Mouse (Mus musculus): ENCODE measurements around the gene Fbxl17. TPM values are rescaled to one million over a fixed set of nuclear protein-coding genes. Genes with fewer than 3 reads are reported as not detected.

Fbxl17 gene
- polyA plus RNA-seq, 1 experiment, result 9.3 TPM

DNA sequence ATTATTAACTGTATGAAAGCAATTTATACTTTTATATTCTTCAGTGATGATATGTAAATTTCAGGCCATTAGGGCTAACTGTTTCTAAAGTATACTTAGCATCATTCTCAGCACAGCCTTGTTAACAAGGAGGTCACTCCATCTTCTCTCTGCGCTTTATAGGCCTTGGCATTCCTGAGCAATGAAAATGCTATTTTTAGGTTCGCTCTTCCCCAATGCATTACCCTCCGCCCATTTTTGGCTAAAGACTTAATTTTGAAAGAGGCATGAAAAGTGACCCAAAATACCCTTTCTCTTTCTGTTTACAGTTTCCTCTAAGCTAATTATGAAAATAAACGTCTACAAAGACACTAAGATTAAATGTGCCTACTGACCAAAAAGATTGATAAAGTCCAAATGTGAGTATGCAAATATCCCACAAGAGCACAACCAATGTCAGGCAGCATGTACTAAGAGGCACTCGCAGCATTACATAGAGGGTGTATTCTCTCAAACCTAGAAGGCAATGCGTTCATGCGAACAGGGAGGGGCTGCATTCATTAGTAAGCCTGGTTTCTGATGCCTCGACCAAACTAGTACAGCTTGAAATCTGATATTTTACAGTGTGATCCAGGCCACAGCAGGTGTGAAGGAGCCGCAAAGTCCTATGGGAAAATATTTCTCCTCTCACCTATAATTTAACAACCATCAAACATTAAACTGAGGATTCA lies 259.6 kb downstream of the Fbxl17 start:
- no peak overlapping the region for H3ac ChIP-seq (ENCODE audit: control insufficient read depth, insufficient read length)

DNA sequence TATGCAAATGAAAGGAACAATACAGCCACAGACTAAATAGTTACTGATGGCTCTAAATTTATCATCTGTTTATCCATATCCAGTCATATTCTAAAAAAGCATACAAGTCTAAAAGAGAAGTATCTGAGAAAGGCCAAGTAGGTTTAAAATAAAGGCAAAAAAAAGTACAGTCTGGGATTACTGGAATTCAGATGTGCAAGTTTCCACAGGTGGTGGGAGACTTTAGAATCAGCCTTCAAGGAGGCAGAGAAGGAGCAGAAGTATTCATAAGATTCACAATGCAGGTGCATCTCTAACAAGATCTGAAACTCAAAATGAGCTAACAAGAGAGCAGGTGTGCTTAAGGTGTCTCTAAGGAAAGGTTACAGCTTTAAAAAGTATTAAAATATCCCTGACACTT lies 263.0 kb downstream of the Fbxl17 start:
- Histone ChIP-seq H3K4me3 (no peak overlapping the region), H3ac (ENCODE audit: control insufficient read depth, insufficient read length) (no peak overlapping the region), H3K4me2 (ENCODE audit: low read depth) (no peak overlapping the region), H3K79me2 (ENCODE audit: control insufficient read depth, insufficient read depth) (no peaks in the 10 kb centered on the region), H3K36me3 (ENCODE audit: control insufficient read depth, insufficient read depth) (no peaks in the 10 kb centered on the region), H3K27me3 (ENCODE audit: control insufficient read depth, insufficient read depth, insufficient read length) (no peaks in the 10 kb centered on the region)
- no peak for TF ChIP-seq MYOD1 (IDR thresholded peaks at IDR 0.05; ENCODE audit: control insufficient read depth in 1 of 3, insufficient read length in 2 of 3, low read depth in 2 of 3)
- TF ChIP-seq TCF12 (IDR thresholded peaks at IDR 0.05; ENCODE audit: insufficient read depth, poor library complexity, severe bottlenecking), result no peak
- no peak for TF ChIP-seq MAX (IDR thresholded peaks at IDR 0.05; ENCODE audit: low read depth)
- no peak for TF ChIP-seq SRF (IDR thresholded peaks at IDR 0.05; ENCODE audit: control insufficient read depth, insufficient read length, low read depth)
- TF ChIP-seq MYOG (IDR thresholded peaks at IDR 0.05; ENCODE audit: control insufficient read depth in 1 of 3, insufficient read depth in 1 of 3, insufficient read length in 2 of 3, low read depth in 2 of 3), result no peak
- no peak for TF ChIP-seq POLR2A (IDR thresholded peaks at IDR 0.05; ENCODE audit: insufficient read length, low read depth)
- TF ChIP-seq CEBPB (IDR thresholded peaks at IDR 0.05; ENCODE audit: insufficient read depth, poor library complexity, severe bottlenecking), result no peak
- TF ChIP-seq E2F4 (IDR thresholded peaks at IDR 0.05; ENCODE audit: insufficient read depth), result no peak
- TF ChIP-seq REST (IDR thresholded peaks at IDR 0.05; ENCODE audit: insufficient read depth, insufficient read length), result no peak
- no peak for TF ChIP-seq USF1 (IDR thresholded peaks at IDR 0.05; ENCODE audit: low read depth)
- no peak for TF ChIP-seq POLR2AphosphoS2 (IDR thresholded peaks at IDR 0.05; ENCODE audit: insufficient read length, low read depth)
- no peak for TF ChIP-seq TCF3 (IDR thresholded peaks at IDR 0.05; ENCODE audit: insufficient read length, low read depth)

More for the DNA sequence above, 259.6 kb downstream of the Fbxl17 start:
- H3K4me2 ChIP-seq (ENCODE audit: low read depth), result peak overlapping the region; percentile 27
- no peak for TF ChIP-seq USF1 (IDR thresholded peaks at IDR 0.05; ENCODE audit: low read depth)
- TF ChIP-seq SRF (IDR thresholded peaks at IDR 0.05; ENCODE audit: control insufficient read depth, insufficient read length, low read depth), result no peak
- no peaks in the 10 kb centered on the region for H3K36me3 ChIP-seq (ENCODE audit: control insufficient read depth, insufficient read depth)
- H3K4me3 ChIP-seq, result no peak overlapping the region
- H3K27me3 ChIP-seq (ENCODE audit: control insufficient read depth, insufficient read depth, insufficient read length), result no peaks in the 10 kb centered on the region
- H3K79me2 ChIP-seq (ENCODE audit: control insufficient read depth, insufficient read depth), result no peaks in the 10 kb centered on the region

DNA sequence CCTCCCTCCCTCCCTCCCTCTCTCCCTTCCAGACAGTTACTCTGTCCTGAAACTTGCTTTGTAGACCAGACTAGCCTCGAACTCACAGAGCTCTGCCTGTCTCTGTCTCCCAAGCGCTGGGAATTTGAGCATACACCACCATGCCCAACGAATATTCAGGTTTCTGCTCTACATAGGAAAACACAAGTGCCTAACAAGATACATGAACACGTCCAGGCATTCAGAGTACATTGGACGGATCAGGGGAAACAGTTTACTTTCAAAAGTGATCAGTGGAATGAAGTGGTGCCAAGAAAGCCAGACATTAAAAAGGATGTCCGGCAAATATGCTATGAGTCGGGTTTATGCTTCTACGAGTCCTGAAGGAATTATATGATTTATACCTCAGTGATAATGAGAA lies 263.6 kb downstream of the Fbxl17 start:
- TF ChIP-seq SRF (IDR thresholded peaks at IDR 0.05; ENCODE audit: control insufficient read depth, insufficient read length, low read depth) (no peak), MYOD1 (IDR thresholded peaks at IDR 0.05; ENCODE audit: control insufficient read depth in 1 of 3, insufficient read length in 2 of 3, low read depth in 2 of 3) (no peak), MYOG (IDR thresholded peaks at IDR 0.05; ENCODE audit: control insufficient read depth in 1 of 3, insufficient read depth in 1 of 3, insufficient read length in 2 of 3, low read depth in 2 of 3) (no peak), TCF12 (IDR thresholded peaks at IDR 0.05; ENCODE audit: insufficient read depth, poor library complexity, severe bottlenecking) (no peak), POLR2A (IDR thresholded peaks at IDR 0.05; ENCODE audit: insufficient read length, low read depth) (no peak), REST (IDR thresholded peaks at IDR 0.05; ENCODE audit: insufficient read depth, insufficient read length) (no peak), MAX (IDR thresholded peaks at IDR 0.05; ENCODE audit: low read depth) (no peak), USF1 (IDR thresholded peaks at IDR 0.05; ENCODE audit: low read depth) (no peak), E2F4 (IDR thresholded peaks at IDR 0.05; ENCODE audit: insufficient read depth) (no peak), POLR2AphosphoS2 (IDR thresholded peaks at IDR 0.05; ENCODE audit: insufficient read length, low read depth) (no peak), TCF3 (IDR thresholded peaks at IDR 0.05; ENCODE audit: insufficient read length, low read depth) (no peak), CEBPB (IDR thresholded peaks at IDR 0.05; ENCODE audit: insufficient read depth, poor library complexity, severe bottlenecking) (no peak)
- H3ac ChIP-seq (ENCODE audit: control insufficient read depth, insufficient read length), result no peak overlapping the region
- no peaks in the 10 kb centered on the region for H3K36me3 ChIP-seq (ENCODE audit: control insufficient read depth, insufficient read depth)
- no peaks in the 10 kb centered on the region for H3K79me2 ChIP-seq (ENCODE audit: control insufficient read depth, insufficient read depth)
- H3K4me3 ChIP-seq, result no peak overlapping the region
- no peak overlapping the region for H3K4me2 ChIP-seq (ENCODE audit: low read depth)
- H3K27me3 ChIP-seq (ENCODE audit: control insufficient read depth, insufficient read depth, insufficient read length), result no peaks in the 10 kb centered on the region

DNA sequence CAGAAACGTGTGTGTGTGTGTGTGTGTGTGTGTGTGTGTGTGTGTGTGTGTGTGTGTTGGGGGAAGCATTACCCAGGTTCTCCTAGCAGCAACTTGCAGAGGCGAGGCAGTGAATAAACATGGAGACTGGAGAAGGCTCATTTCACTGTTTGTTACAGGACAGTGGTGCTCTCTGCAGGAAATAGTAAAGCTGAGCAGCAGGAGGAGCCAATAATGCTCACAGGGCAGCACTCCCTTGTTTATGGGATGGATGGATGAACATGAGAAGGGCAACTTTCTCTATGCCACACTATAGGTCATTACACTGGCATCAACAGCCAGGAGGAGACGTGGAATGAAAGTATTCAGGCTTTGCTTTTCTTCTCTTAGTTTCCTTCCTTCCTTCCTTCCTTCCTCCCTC lies 264.0 kb downstream of the Fbxl17 start:
- no peak overlapping the region for H3K4me3 ChIP-seq
- H3K4me2 ChIP-seq (ENCODE audit: low read depth), result no peak overlapping the region
- H3K79me2 ChIP-seq (ENCODE audit: control insufficient read depth, insufficient read depth), result no peaks in the 10 kb centered on the region
- no peak overlapping the region for H3ac ChIP-seq (ENCODE audit: control insufficient read depth, insufficient read length)
- TF ChIP-seq CEBPB (IDR thresholded peaks at IDR 0.05; ENCODE audit: insufficient read depth, poor library complexity, severe bottlenecking), result no peak
- TF ChIP-seq E2F4 (IDR thresholded peaks at IDR 0.05; ENCODE audit: insufficient read depth), result no peak
- TF ChIP-seq MYOD1 (IDR thresholded peaks at IDR 0.05; ENCODE audit: control insufficient read depth in 1 of 3, insufficient read length in 2 of 3, low read depth in 2 of 3), result no peak
- no peak for TF ChIP-seq MYOG (IDR thresholded peaks at IDR 0.05; ENCODE audit: control insufficient read depth in 1 of 3, insufficient read depth in 1 of 3, insufficient read length in 2 of 3, low read depth in 2 of 3)
- no peak for TF ChIP-seq POLR2AphosphoS2 (IDR thresholded peaks at IDR 0.05; ENCODE audit: insufficient read length, low read depth)
- TF ChIP-seq MAX (IDR thresholded peaks at IDR 0.05; ENCODE audit: low read depth), result no peak
- no peak for TF ChIP-seq SRF (IDR thresholded peaks at IDR 0.05; ENCODE audit: control insufficient read depth, insufficient read length, low read depth)
- TF ChIP-seq TCF12 (IDR thresholded peaks at IDR 0.05; ENCODE audit: insufficient read depth, poor library complexity, severe bottlenecking), result no peak
- no peak for TF ChIP-seq REST (IDR thresholded peaks at IDR 0.05; ENCODE audit: insufficient read depth, insufficient read length)
- TF ChIP-seq POLR2A (IDR thresholded peaks at IDR 0.05; ENCODE audit: insufficient read length, low read depth), result no peak
- H3K27me3 ChIP-seq (ENCODE audit: control insufficient read depth, insufficient read depth, insufficient read length), result no peaks in the 10 kb centered on the region
- H3K36me3 ChIP-seq (ENCODE audit: control insufficient read depth, insufficient read depth), result no peaks in the 10 kb centered on the region

DNA sequence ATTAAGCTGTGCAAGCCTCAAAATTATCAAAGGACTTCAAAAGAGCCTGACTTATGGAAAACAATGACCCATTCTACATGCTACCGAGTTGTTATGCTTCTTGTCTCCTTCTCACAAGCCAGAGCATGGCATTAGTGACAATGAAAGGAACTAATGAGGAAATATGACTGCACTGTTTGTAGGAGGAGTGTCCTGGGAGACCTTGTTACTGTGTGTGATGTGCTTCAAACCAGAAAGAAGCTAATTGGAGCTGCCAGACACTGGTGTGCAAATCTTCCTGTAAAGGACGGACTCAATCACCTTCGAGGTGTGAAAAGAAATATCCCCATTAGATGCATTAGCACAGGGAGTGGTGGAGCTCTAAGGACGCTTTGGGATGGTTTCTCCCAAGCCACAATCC lies 270.7 kb downstream of the Fbxl17 start:
- Histone ChIP-seq H3K4me2 (ENCODE audit: low read depth) (no peak overlapping the region), H3K36me3 (ENCODE audit: control insufficient read depth, insufficient read depth) (no peaks in the 10 kb centered on the region), H3K27me3 (ENCODE audit: control insufficient read depth, insufficient read depth, insufficient read length) (no peaks in the 10 kb centered on the region), H3K4me3 (no peak overlapping the region), H3K79me2 (ENCODE audit: control insufficient read depth, insufficient read depth) (no peaks in the 10 kb centered on the region), H3ac (ENCODE audit: control insufficient read depth, insufficient read length) (no peak overlapping the region)
- no peak for TF ChIP-seq MYOG (IDR thresholded peaks at IDR 0.05; ENCODE audit: control insufficient read depth in 1 of 3, insufficient read depth in 1 of 3, insufficient read length in 2 of 3, low read depth in 2 of 3)
- TF ChIP-seq MAX (IDR thresholded peaks at IDR 0.05; ENCODE audit: low read depth), result no peak
- no peak for TF ChIP-seq TCF3 (IDR thresholded peaks at IDR 0.05; ENCODE audit: insufficient read length, low read depth)
- TF ChIP-seq USF1 (IDR thresholded peaks at IDR 0.05; ENCODE audit: low read depth), result no peak
- TF ChIP-seq MYOD1 (IDR thresholded peaks at IDR 0.05; ENCODE audit: control insufficient read depth in 1 of 3, insufficient read length in 2 of 3, low read depth in 2 of 3), result no peak
- no peak for TF ChIP-seq POLR2A (IDR thresholded peaks at IDR 0.05; ENCODE audit: insufficient read length, low read depth)
- no peak for TF ChIP-seq E2F4 (IDR thresholded peaks at IDR 0.05; ENCODE audit: insufficient read depth)
- TF ChIP-seq CEBPB (IDR thresholded peaks at IDR 0.05; ENCODE audit: insufficient read depth, poor library complexity, severe bottlenecking), result no peak
- no peak for TF ChIP-seq REST (IDR thresholded peaks at IDR 0.05; ENCODE audit: insufficient read depth, insufficient read length)
- no peak for TF ChIP-seq POLR2AphosphoS2 (IDR thresholded peaks at IDR 0.05; ENCODE audit: insufficient read length, low read depth)
- no peak for TF ChIP-seq TCF12 (IDR thresholded peaks at IDR 0.05; ENCODE audit: insufficient read depth, poor library complexity, severe bottlenecking)
- TF ChIP-seq SRF (IDR thresholded peaks at IDR 0.05; ENCODE audit: control insufficient read depth, insufficient read length, low read depth), result no peak

Data from myocyte (in vitro differentiated cells).